Mouse (Mus musculus) liver, adult 10 weeks (tissue): Measurements from ENCODE around the gene Rfng. TPM values are rescaled to one million over a fixed set of nuclear protein-coding genes. Genes with fewer than 3 reads are reported as not detected.

Experiments used
- polyA plus RNA-seq: library from polyadenylated mRNA; stranded (reverse); fragments of 350-450 nt; fragmentation: Illumina TruSeq; extraction: RNeasy Lipid Tissue Mini Kit (QIAGEN cat#74804); gene quantifications from one replicate; pipeline ENCODE4 v1.2.3, GENCODE M21; 2014; ENCODE audit warnings: low read depth, low replicate concordance

The Rfng gene
- 0.87 TPM for polyA plus RNA-seq

DNA sequence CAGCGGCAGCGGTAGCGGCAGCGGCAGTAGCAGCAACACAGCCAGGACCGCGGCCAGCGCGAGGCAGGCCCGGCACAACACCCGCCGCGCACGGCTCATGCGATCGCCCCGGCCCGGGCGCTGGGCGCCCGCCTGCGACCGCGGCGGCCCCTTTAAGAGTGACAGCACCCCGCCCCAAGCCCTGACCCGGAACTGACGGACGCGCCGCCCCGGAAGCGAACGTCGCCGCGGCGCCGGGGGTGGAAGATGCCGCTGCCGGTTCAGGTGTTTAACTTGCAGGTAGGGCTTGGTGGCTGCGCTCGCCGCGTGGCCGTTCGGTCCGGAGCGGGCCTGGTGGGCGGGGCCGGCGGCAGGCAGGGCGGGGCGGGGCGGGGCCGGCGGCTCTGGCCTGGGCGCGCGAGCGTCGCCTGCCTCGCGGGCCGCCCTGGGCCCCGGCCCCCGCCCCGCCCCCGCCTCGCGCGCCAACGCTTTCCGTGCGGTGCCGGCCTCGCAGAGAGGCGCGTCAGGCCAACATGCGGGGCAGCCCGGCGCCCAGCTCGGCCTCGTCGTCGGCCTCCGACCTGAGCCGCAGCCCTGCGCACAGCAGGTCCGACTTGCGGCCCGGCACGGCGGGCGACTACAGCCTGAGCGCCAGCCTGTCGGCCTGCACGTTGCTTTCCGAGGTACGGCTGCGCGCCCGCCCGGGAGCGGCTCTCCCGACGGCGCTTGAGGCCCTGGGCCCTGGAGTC lies at the start of gene Rfng, which contains the start of gene Gps1:
Gene Rfng, minus strand, starts transcription at position 144 of the 728 bp plus-strand sequence.
Gene Gps1, plus strand, starts transcription at position 209 of the 728 bp plus-strand sequence.

DNA sequence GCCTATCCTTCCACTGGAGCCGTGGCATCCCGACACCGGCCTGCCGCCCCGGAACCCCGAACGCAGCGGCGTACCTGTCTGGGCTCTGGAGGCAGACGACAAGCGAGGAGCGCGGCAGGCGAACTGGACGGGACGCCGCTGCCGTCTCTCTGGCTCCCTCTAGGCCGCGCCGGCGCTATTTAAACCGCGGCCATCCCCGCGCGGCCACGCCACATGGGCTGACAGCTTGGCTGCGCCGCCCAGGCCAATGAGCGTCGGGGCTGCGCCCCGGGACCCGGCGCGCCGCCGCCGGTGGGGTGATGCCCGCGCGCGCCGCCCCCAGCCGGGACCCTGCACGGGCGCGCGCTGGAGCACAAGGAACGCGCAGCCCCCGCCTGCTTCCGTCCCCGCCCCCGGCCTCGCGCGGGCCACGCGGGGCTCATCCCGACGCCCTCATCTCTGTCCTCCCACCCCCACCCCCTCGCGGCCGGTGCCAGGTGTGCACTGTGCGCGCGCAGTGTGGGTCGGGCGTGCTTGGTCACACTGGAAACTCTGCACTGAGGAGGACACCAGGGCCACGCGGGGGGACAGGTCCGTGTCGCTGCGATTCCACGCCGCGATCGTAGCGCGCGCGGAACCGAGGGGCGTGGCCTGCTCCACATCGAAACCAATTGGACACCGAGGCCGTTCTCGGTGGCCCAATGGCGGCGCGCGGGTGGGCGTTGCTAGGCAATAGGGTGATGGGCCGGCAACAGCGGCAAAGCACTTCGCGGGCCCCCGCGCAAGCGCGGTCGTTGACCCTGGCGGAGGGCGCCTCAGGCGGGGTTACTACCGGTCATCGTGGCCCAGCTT lies 40.2 kb upstream of the Rfng start, which contains the start of gene Fasn:
Gene Fasn, minus strand, starts transcription at position 592 of the 831 bp plus-strand sequence.

DNA sequence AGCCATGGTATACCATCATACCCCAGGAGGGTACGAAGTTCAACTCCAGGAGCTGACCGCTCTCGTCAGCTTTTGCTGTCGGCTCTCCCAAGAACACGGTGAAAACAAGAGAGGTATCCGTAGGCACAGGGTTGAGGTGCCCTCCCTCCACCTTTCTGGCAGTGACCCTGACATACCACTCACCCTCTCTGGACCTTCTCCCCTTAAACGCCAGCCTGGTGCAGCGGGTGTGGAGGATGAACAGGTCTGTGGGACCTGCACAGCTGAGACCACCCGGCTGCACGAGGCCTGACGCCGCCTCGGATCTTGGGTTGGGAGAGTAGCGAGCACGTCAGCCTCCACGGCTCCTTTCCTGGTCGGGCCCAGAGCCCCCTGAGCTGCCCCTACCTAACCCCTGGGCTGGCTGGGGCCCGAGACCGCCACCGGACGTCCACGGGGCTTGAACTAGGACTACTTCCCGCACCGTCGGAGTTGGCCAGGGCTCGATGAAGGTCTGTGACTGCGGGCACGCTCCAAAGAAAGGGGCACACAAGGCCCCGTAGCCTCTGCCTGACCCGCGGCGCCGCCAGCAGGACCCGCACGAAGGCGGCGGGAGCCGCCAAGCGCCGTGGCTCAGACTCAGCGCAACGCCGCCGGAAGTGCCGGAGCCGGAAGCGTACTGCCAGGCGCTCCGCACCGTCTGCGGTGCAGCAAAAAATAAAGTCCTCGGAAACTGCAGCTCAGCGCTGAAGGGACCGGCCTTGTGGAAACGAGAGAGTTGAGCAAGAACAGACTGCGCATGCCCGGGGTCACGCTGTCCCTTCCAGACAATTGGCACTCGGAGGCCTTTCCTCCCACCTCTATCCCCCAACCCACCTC lies 12.0 kb upstream of the Rfng start, which contains the start of gene Dus1l:
Gene Dus1l, minus strand, starts transcription at position 648 of the 858 bp plus-strand sequence.

DNA sequence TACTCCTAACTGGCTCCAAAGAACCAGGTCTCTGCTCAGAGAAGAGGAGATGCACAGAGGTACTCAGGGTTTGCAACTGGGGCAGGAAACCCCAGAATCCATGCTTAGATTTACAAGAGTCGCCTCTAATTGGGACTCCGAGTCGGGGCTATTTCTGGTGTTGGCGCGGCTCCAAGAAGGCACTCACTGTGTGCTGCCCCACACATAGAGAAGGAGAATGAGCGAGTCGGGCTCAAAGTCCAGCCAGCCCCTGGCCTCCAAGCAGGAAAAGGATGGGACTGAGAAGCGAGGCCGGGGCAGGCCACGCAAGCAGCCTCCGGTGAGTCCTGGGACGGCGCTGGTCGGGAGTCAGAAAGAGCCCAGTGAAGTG lies 21.4 kb downstream of the Rfng start, which contains the start of gene Hmga1b:
Gene Hmga1b, plus strand, starts transcription at position 123 of the 370 bp plus-strand sequence.

DNA sequence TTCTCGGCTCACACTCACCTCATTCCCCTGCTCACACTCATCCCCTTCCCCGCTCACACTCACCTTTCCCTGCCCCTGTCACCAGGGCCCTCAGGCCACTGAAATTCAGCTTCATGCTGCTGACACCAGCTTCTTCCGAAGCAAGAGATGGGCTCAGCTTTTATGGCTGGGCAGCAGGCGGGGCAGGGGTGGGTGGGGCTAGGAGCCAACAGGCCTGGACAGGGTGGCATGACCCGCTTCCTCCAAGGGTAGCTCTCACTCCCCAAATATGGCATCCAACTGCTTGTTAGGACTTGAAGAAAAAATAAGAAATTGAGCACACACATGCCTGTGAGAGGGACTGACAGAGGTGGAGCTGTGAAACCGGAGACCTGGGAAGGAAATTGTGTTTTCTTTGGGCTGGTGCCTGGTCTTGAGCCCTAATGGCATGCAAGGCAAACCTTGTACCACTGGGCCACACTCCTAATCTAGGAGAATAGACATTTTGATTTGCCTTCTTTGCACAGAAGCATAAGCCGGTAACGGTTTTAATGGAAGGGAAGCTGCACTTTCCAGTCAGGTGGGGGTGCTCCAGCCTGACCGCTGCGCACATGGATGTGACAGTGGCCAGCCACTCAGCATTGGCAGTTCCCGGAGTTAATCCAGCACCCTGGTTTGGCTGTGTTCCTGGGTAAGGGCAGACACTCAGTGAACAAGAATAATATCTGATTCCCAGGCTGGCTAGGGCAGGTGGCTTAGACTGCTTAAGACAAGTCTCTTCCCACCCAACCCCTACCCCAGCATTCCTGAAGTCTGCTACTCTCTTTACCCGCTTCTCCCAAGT lies 51.9 kb downstream of the Rfng start, which contains the start of gene Cbr2:
Gene Cbr2, minus strand, starts transcription at position 257 of the 823 bp plus-strand sequence.

Other genes starting within 250 kb of the Rfng start
- 1.0 TPM for gene Mcrip1, start 234.5 kb downstream of the Rfng start, polyA plus RNA-seq
- not detected for gene Ppp1r27, start 233.1 kb downstream of the Rfng start, polyA plus RNA-seq
- 507 TPM for gene P4hb, start 211.0 kb downstream of the Rfng start, polyA plus RNA-seq
- gene Arhgdia, start 202.6 kb downstream of the Rfng start, polyA plus RNA-seq, result 9.6 TPM
- gene Alyref, start 185.8 kb downstream of the Rfng start, polyA plus RNA-seq, result 8.3 TPM
- 5.2 TPM for gene Anapc11, start 185.8 kb downstream of the Rfng start, polyA plus RNA-seq
- not detected for gene Npb, start 175.7 kb downstream of the Rfng start, polyA plus RNA-seq
- 110 TPM for gene Pcyt2, start 166.3 kb downstream of the Rfng start, polyA plus RNA-seq
- gene Sirt7, start 159.0 kb downstream of the Rfng start, polyA plus RNA-seq, result 8.9 TPM
- 13.1 TPM for gene Mafg, start 150.6 kb downstream of the Rfng start, polyA plus RNA-seq
- not detected for gene Pycr1, start 140.4 kb downstream of the Rfng start, polyA plus RNA-seq
- gene Myadml2, start 136.0 kb downstream of the Rfng start, polyA plus RNA-seq, result not detected
- 1.4 TPM for gene Notum, start 123.0 kb downstream of the Rfng start, polyA plus RNA-seq
- gene Aspscr1, start 111.2 kb downstream of the Rfng start, polyA plus RNA-seq, result 5.6 TPM
- 4.1 TPM for gene Cenpx, start 70.5 kb downstream of the Rfng start, polyA plus RNA-seq
- gene Lrrc45, start 70.3 kb downstream of the Rfng start, polyA plus RNA-seq, result 0.16 TPM
- gene Rac3, start 62.7 kb downstream of the Rfng start, polyA plus RNA-seq, result not detected
- 13.1 TPM for gene Dcxr, start 56.9 kb downstream of the Rfng start, polyA plus RNA-seq
- not detected for gene Cbr2, start 52.1 kb downstream of the Rfng start, polyA plus RNA-seq
- not detected for gene Hmga1b, start 21.4 kb downstream of the Rfng start, polyA plus RNA-seq
- gene Gps1, start 65 bp upstream of the Rfng start, polyA plus RNA-seq, result 8.5 TPM
- 16.2 TPM for gene Dus1l, start 12.2 kb upstream of the Rfng start, polyA plus RNA-seq
- 6.6 TPM for gene Fasn, start 40.3 kb upstream of the Rfng start, polyA plus RNA-seq
- gene Ccdc57, start 148.7 kb upstream of the Rfng start, polyA plus RNA-seq, result 0.50 TPM
- not detected for gene Slc16a3, start 164.3 kb upstream of the Rfng start, polyA plus RNA-seq
- 20.9 TPM for gene Csnk1d, start 207.1 kb upstream of the Rfng start, polyA plus RNA-seq